Mouse (Mus musculus) spleen, adult 2 months (tissue): ENCODE data around the gene Rasal2.

Source experiments
- CTCF ChIP-seq: fragments of 200-500 bp; IDR thresholded peaks from 2 replicates; pipeline ENCODE4 v1.5.1; 2011; ENCODE audit warnings: mild to moderate bottlenecking, inconsistent platforms; ENCODE audit not compliant: insufficient read depth, insufficient read length, insufficient replicate concordance; ENCODE audit errors: extremely low read depth
- POLR2A ChIP-seq: fragments of 200-500 bp; IDR thresholded peaks from 2 replicates; pipeline ENCODE4 v1.6.1; 2011; ENCODE audit warnings: low read depth, low read length, inconsistent platforms

DNA sequence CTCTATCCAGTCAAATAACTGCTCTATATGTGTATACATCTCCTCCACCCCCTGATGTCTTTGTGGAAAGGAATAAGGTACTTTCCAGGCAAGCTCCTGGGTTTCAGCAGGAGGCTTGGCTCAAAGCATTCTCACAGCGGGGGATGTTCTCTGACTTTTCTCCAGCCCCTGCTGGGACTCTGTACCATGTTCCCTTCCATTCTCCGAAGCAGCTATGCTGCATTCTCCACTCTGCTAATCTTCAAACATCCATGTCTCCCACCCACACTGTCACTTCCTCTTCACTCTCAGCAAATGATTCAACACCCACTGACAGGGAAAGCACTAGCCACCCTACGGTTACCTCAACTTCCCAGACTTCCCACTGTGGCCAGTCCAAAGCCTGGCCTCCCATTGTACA, 20.9 kb upstream of the Rasal2 start:
- no peak for TF ChIP-seq POLR2A
- no peak for TF ChIP-seq CTCF
